Mouse (Mus musculus): ENCODE results near the gene Dock10. TPM values are rescaled to one million over a fixed set of nuclear protein-coding genes. Genes with fewer than 3 reads are reported as not detected.

Gene Dock10
- polyA plus RNA-seq (2015; fragmentation: Nextera tagmentation; extraction: Ambion mirVana) = 1.8 and 2.1 TPM in 2 replicates

DNA sequence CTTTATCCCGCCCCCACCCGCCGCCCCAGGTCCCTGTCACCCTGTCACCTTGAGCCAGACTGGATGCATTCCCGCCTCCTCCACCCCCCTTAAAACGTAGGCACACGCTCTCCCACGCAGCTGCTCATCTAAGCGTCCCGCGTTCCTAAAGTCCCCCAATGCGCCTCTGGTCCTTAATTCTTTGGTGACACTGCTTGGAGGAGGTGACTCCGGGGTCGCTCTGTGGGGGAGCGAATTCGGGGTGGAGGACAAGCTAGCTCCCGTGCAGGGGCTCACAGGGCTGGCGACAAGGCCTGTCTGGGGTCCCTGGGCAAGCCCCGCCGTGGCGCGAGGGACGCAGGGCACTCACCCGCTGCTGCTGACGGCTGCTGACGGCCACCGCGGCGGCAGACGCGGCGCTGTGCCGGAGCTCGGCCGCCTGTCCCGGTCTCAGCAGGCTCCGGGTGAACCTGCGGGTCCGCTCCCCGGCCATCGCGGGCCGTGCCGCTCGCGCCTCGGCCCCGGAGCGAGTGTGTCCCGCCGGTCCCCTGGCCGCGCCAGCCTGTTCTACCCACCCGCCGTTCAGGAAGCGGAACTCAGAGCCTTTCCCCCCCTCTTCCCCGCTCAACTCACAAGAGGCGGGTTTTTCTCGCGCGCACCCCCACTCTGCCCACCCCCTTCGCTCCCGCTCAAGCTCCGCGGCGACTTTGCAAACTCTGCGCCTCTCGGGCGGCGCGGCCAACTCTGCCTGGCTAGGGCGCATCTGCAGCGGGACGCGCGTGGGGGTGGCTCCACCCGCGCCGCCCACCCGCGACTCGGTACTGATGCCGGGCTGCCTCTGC is at the start of gene Dock10:
Gene Dock10, minus strand, starts transcription at position 551 of the 821 bp plus-strand sequence.
- WGBS = under 1% methylated on average over 82 of the region's 82 CpGs
- Histone ChIP-seq H3K27me3 (peaks cover 31% of the 10 kb centered on the region), H3K27ac (no peak within 1 kb of the TSS), H3K36me3 (no peaks in the 10 kb centered on the region), H3K4me2 (replicated peaks) (peak within 1 kb of the TSS; percentile 96), H3K9ac (replicated peaks) (peak within 1 kb of the TSS; percentile 69), H3K9me3 (no peaks in the 10 kb centered on the region), H3K4me1 (replicated peaks) (peaks cover 19% of the 10 kb centered on the region), H3K4me3 (replicated peaks) (peak within 1 kb of the TSS; percentile 67)
- ATAC-seq = peak; percentile 88

DNA sequence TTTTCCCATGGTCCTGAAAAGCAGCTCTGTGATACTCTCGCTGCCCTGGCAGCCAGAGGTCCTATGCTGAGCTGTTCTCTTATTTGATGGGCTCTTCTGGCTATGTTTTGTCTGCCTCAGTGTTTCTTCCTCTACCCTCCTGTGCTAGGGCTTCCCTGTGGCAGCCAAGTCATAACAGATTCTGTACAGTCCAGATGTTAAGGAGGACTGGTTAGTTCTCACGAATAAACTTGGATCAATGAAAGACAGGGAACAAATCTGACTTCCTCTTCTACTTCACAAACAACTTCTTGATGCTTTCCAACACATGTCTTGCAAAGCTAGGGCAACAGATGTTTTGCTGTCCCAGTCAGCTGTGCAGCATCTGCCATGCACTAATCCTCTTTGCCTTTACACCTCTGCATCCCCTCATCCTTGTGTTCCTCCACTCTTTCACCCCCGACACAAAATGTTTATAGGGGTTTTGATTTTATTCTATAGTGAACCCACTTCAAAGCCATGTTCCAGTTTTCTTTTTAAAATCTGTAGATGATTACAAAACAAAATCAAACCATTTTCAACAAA is 48.6 kb upstream of the Dock10 start:
- 81% methylated on average over 3 of the region's 3 CpGs for WGBS
- Histone ChIP-seq H3K4me1 (replicated peaks) (no peaks in the 10 kb centered on the region), H3K4me2 (replicated peaks) (no peak overlapping the region), H3K27me3 (no peaks in the 10 kb centered on the region), H3K9ac (replicated peaks) (no peak overlapping the region), H3K9me3 (no peaks in the 10 kb centered on the region), H3K27ac (no peak overlapping the region), H3K36me3 (no peaks in the 10 kb centered on the region), H3K4me3 (replicated peaks) (no peak overlapping the region)
- no peak for ATAC-seq

DNA sequence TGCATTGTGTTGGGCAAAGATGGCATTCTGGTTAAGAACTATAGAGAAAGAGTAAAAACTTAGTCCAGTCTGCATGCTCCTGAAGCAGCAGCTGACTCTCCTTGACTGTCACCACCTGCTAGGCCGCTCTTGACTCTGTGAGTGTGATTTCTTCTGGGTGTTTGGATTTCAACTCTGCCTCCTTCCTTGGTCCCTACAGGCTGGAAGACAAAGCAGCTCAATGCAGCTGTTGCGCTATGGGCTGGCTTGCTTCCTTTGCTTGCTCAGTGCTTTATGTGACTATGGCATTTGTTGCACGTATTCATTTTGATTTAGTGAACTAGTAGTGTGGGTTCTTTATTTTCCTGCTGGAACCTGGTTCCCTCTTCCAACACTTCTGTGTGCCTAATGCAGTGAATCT is 43.7 kb upstream of the Dock10 start:
- Histone ChIP-seq H3K9ac (replicated peaks) (no peak overlapping the region), H3K27ac (no peak overlapping the region), H3K9me3 (no peaks in the 10 kb centered on the region), H3K36me3 (no peaks in the 10 kb centered on the region), H3K4me1 (replicated peaks) (no peaks in the 10 kb centered on the region), H3K4me2 (replicated peaks) (no peak overlapping the region), H3K27me3 (no peaks in the 10 kb centered on the region), H3K4me3 (replicated peaks) (no peak overlapping the region)
- no peak for ATAC-seq
- 75% methylated on average over 3 of the region's 3 CpGs for WGBS

DNA sequence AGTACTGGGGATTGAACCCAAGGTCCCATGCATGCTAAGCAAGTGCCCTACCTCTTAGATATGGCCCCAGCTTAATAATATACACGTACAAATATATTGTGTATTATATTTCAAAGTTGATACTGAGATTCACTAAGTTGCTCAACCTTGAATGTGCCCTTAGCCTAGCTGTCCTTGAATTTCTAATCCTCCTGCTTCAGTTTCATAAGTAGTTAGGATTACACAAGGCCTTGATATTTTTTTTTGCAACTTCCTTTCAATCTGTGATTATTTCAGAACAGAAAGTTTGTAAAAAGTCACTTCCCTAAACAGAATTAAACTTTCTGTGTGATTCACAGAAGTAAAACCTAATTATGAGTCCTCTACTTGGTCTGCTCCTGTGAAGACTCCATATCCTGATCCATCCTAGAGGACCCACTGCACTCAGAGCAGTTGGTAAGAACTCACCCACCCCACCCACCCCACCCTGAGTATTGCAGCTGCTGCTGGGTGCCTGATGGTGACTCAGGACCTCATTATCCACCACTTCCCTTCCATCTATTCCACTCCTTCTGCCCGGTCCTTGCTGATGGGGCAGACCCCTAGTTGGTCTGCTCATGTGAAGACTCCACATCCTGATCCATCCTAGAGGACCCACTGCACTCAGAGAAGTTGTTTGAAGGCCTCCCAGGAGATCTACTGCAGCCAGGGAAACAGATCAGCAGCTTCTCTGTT is 26.9 kb upstream of the Dock10 start:
- Histone ChIP-seq H3K27ac (no peak overlapping the region), H3K9ac (replicated peaks) (no peak overlapping the region), H3K4me1 (replicated peaks) (no peaks in the 10 kb centered on the region), H3K36me3 (no peaks in the 10 kb centered on the region), H3K9me3 (no peaks in the 10 kb centered on the region), H3K4me2 (replicated peaks) (no peak overlapping the region), H3K4me3 (replicated peaks) (no peak overlapping the region), H3K27me3 (no peaks in the 10 kb centered on the region)
- no peak for ATAC-seq
- WGBS = 90% methylated on average over 2 of the region's 2 CpGs

DNA sequence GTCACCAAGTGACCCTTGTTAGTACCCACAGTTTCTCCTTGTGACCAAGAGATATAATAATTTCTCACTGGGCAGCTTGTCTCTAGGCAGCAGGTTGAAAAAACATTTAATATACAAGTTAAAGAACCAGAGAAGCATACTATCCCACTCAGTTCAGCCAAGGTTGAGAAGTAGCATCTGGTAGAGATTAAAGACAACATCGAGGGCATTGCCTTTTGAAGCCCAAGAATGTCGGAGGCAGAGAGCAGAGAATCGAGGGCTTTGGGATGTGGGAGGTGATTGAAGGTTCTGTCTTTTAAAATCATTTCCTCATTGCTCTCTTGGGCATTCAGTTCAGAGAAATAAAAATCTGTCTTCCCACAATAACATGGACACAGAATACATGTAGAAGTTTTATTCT is 25.8 kb upstream of the Dock10 start:
- Histone ChIP-seq H3K4me2 (replicated peaks) (no peak overlapping the region), H3K9me3 (no peaks in the 10 kb centered on the region), H3K4me3 (replicated peaks) (no peak overlapping the region), H3K27ac (no peak overlapping the region), H3K4me1 (replicated peaks) (no peaks in the 10 kb centered on the region), H3K27me3 (no peaks in the 10 kb centered on the region), H3K9ac (replicated peaks) (no peak overlapping the region), H3K36me3 (no peaks in the 10 kb centered on the region)
- 80% methylated on average over 3 of the region's 3 CpGs for WGBS
- ATAC-seq = no peak

DNA sequence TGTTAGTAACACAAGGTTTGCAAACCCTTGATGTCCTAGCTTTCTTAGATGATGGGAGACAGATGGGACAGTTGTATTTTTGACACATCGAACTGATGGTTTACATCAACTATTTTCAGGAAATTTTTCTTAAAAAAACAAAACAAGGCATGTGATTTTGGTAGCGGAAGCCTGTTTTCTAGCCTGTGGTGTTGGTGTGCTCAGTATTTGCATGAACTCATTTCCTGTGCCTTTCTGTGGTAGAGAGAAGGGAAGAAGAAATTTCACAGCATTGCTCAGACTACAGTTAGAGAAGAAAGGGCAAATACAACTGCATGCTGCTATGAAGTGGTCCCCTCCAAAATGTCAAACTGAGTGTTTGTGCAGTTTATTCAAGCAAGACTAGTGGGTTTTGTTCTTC is 7.2 kb upstream of the Dock10 start:
- H3K9ac ChIP-seq (replicated peaks) = no peak overlapping the region
- ATAC-seq = no peak
- no peaks in the 10 kb centered on the region for H3K27me3 ChIP-seq
- no peaks in the 10 kb centered on the region for H3K4me1 ChIP-seq (replicated peaks)
- no peaks in the 10 kb centered on the region for H3K36me3 ChIP-seq
- 90% methylated on average over 2 of the region's 2 CpGs for WGBS
- H3K9me3 ChIP-seq = no peaks in the 10 kb centered on the region
- no peak overlapping the region for H3K4me3 ChIP-seq (replicated peaks)
- H3K27ac ChIP-seq = no peak overlapping the region
- H3K4me2 ChIP-seq (replicated peaks) = no peak overlapping the region

DNA sequence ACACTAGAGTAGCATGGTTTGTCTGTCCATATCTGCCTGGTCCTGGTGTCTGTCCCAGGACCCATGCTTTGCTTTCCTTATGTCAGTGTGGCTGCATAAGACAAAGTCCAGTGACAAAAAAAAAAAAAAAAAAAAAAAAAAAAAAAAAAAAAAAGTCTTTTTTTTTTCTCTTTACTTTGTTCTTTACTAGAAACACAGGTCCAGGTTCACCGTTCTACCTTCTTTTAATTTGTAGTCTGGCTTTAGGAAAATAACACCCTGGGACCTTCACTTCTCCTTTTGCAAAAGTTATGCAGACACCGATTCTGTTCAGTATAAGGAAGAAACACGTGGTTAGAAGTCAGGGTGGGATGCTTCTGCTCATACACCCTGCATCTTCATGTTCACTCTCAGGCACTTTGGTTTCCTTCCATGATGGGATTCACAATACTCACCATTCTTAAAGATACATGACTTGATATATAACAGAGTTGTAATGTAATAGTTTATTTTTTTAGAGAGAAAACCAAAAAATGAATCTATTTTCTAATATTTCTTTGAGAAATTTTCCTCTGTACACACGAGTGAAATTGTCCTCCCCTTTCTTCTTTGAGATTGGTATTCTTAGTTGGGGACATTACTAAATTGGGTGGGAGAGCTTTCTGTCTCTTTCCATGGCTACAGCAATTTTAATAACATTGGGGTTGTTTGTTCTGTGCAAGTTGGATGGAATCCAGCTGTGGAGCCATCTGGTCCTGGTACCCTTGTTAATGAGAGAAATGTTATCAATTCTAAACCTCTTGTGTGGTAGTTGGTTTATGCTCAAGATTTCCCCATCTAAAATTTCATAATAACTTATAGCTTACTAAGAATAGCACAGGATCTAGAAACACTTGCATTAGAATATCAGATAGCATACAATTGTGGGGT is 5.0 kb upstream of the Dock10 start:
- Histone ChIP-seq H3K4me3 (replicated peaks) (no peak overlapping the region), H3K9ac (replicated peaks) (no peak overlapping the region), H3K9me3 (no peaks in the 10 kb centered on the region), H3K36me3 (no peaks in the 10 kb centered on the region), H3K27me3 (peaks cover 17% of the 10 kb centered on the region), H3K27ac (no peak overlapping the region), H3K4me2 (replicated peaks) (no peak overlapping the region), H3K4me1 (replicated peaks) (peaks cover 5% of the 10 kb centered on the region; the same call in 1 of the 2 replicates)
- ATAC-seq = no peak
- WGBS = 74% methylated on average over 4 of the region's 4 CpGs

DNA sequence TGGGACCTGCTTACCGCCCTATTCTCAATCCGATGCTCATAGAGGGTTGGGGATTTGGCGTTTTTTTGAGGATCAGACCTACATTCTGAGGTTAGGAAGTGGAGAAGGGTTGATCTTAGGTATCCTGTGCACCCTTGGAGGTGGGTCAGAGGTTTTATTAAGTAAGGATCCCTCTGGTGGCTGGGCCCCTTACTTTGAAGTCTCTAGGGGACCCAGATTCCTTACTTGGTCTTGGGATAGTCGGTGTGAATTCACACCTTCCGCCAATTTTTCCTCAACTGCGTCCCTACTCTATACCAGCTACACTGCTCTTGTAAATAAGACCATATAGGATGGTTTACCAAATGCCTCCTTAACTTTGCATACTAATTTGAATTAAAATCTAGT is 464 bp upstream of the Dock10 start:
- 11% methylated on average over 6 of the region's 6 CpGs for WGBS
- no peak; the same call in 1 of the 2 replicates for ATAC-seq
- no peaks in the 10 kb centered on the region for H3K36me3 ChIP-seq
- H3K9ac ChIP-seq (replicated peaks) = peak overlapping the region; percentile 69
- peak overlapping the region; percentile 96 for H3K4me2 ChIP-seq (replicated peaks)
- peak overlapping the region; percentile 67 for H3K4me3 ChIP-seq (replicated peaks)
- peaks cover 31% of the 10 kb centered on the region for H3K27me3 ChIP-seq
- H3K27ac ChIP-seq = no peak overlapping the region
- H3K4me1 ChIP-seq (replicated peaks) = peaks cover 19% of the 10 kb centered on the region
- H3K9me3 ChIP-seq = no peaks in the 10 kb centered on the region

DNA sequence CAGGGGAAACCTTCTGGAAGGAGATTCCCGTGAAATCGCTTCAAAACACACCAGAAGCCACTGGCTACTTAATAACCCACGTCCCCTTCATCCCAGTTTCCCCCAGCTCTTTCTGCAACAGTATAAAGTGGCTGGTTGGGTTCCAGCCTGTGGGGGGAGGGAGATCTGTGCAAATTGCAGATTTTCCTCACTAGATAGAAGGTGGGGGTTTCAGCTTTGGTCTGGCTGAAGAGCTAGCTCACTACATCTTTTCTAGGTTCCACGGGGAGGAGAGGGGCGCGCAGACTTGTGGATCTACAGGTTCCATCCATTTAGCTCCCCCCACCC is 714 bp downstream of the Dock10 start:
- Histone ChIP-seq H3K27me3 (peaks cover 31% of the 10 kb centered on the region), H3K9ac (replicated peaks) (peak overlapping the region; percentile 69), H3K4me3 (replicated peaks) (peak overlapping the region; percentile 67), H3K36me3 (no peaks in the 10 kb centered on the region), H3K9me3 (no peaks in the 10 kb centered on the region), H3K4me2 (replicated peaks) (peak overlapping the region; percentile 96), H3K27ac (no peak overlapping the region), H3K4me1 (replicated peaks) (peaks cover 19% of the 10 kb centered on the region)
- no peak; the same call in 1 of the 2 replicates for ATAC-seq
- 0% methylated on average over 6 of the region's 6 CpGs for WGBS

DNA sequence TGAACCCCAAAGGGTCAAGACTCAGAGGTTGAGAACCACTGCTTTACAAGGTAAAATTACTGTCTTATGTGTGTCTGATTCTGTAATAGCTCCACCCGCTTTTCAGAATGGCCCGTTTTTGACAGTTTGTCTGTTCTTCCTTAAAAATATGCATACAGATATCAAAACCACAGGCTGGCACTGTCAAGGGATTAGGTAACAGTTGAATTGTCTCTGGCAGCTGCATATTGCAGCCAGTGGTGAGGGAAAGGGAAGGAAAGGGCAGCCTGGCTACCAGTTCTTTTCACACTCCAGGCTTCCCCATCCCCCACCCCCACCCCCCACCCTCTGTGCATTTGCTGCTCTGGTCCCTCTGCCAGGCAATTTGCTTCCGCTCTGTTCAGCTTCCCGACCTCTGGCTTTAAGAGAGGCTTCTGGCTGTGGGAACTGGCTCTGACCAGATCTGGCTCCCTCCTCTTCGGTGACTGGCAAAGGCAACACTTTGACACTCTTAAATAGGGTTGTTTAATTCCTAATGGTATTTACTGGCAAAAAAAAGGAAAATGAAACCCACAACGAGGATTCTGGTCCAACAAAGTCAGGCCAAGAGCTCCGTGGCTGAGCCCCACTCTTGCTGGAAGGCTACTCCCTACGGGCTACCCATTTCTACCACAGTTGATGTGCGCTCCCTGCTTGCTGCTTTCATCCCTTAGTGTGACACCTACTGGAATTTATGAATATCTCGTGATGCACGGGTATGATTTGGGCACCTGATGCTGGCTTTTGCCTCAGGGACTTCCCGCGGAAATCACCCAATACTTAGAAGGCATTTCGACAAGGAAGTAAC is 1.3 kb downstream of the Dock10 start:
- no peak overlapping the region for H3K9ac ChIP-seq (replicated peaks)
- no peaks in the 10 kb centered on the region for H3K36me3 ChIP-seq
- peak overlapping the region; percentile 96 for H3K4me2 ChIP-seq (replicated peaks)
- peaks cover 19% of the 10 kb centered on the region for H3K4me1 ChIP-seq (replicated peaks)
- no peaks in the 10 kb centered on the region for H3K9me3 ChIP-seq
- H3K4me3 ChIP-seq (replicated peaks) = peak overlapping the region; percentile 67
- whole genome bisulfite sequencing = 7% methylated on average over 14 of the region's 14 CpGs
- no peak overlapping the region for H3K27ac ChIP-seq
- ATAC-seq = peak; percentile 53
- peaks cover 31% of the 10 kb centered on the region for H3K27me3 ChIP-seq

DNA sequence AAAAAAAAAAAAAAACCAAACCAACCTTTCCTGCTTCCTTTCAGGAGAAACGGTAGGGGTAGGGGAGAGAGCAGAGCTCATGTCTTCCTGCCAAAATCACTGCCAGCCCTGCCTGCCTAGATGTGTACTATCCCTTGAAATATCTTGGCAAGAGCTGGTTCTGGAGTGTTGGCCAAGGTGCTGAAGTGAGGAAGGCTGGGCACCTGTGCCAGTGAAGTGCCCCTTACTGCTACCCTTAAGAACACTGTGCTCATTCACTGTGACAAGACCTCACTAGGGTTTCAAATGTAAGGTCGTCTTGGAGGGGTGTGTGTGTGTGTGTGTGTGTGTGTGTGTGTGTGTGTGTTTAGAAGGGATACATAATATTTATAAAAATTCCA is 2.3 kb downstream of the Dock10 start:
- Histone ChIP-seq H3K9me3 (no peaks in the 10 kb centered on the region), H3K27ac (no peak overlapping the region), H3K27me3 (peaks cover 31% of the 10 kb centered on the region), H3K9ac (replicated peaks) (no peak overlapping the region), H3K4me1 (replicated peaks) (peaks cover 19% of the 10 kb centered on the region), H3K36me3 (no peaks in the 10 kb centered on the region), H3K4me2 (replicated peaks) (no peak overlapping the region), H3K4me3 (replicated peaks) (no peak overlapping the region)
- no peak for ATAC-seq
- WGBS = 31% methylated on average over 2 of the region's 2 CpGs
